Mouse (Mus musculus): ENCODE results near the gene Arhgap9. TPM values are rescaled to one million over a fixed set of nuclear protein-coding genes. Genes with fewer than 3 reads are reported as not detected.

Arhgap9 gene
- polyA plus RNA-seq, 1 experiment from 2014 or later, result 2.6 TPM

DNA sequence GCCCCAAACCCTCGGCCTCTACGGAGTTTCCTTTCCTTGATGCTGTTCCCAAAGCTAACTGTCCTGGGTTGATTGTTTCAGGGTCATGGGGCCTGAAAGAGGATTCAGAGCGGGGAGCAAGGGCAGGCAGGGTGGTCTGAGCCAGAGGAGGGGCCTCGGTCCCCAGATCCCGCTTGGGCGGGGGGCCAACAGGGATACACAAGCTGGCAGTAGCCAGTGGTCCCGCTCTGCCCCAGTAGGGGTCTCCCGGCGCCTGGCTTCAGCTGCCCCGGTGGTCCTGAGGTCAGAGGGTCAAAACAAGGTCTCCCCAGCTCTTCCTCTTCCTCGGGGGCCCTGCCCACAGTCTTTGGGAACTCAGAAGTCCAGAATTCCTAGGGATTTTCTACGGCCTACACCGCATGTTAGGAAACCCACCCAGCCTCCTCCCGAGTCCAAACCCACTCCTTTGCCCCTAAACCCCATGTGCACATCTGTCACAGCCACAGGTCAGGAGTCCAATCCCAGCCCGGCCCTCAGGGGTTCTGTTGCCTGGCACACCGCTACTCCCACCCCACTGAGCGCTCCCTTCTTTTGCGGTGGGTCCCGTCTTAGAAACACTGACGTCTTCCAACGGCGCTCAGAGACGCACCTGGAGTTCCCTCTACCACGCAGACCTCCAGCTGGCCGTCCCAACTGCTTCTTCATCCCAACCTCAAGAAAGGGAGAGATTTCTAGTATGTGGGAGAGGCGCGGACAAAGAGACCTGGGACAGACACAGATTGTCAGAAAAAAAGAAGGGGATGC, 19.0 kb downstream of the Arhgap9 start:
- Histone ChIP-seq H3K27ac (peak overlapping the region; percentile 95), H3K4me2 (replicated peaks) (peak overlapping the region; percentile 90), H3K9me3 (no peaks in the 10 kb centered on the region), H3K27me3 (no peaks in the 10 kb centered on the region; the same call in 1 of the 2 replicates), H3K4me1 (peaks cover 12% of the 10 kb centered on the region), H3K9ac (peak overlapping the region; percentile 59), H3K36me3 (peaks cover 22% of the 10 kb centered on the region), H3K4me3 (peak overlapping the region; percentile 52)
- under 1% methylated on average over 27 of the region's 27 CpGs for WGBS
- ATAC-seq (ENCODE audit: insufficient number of reproducible peaks, insufficient read depth, low FRiP score, low TSS enrichment), result no peak

DNA sequence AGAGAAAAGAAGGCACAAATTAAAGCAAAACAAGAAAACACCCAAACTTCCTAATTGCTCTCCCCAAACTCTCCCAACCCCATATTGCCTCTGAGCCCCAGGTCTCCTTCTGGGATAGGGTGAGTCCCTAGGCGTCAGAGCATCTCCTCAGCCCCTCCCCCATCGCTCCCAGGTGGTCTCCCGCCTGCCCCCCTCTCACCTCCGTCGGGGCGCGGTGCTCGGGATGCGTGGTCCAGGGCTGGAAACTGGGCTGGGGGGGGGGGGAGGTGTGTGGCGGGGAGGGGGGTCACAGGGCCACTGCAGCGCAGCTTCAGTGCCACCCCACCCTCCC, 19.6 kb downstream of the Arhgap9 start:
- ATAC-seq (ENCODE audit: insufficient number of reproducible peaks, insufficient read depth, low FRiP score, low TSS enrichment), result no peak
- H3K4me2 ChIP-seq (replicated peaks), result peak overlapping the region; percentile 90
- peak overlapping the region; percentile 59 for H3K9ac ChIP-seq
- no peaks in the 10 kb centered on the region; the same call in 1 of the 2 replicates for H3K27me3 ChIP-seq
- peaks cover 12% of the 10 kb centered on the region for H3K4me1 ChIP-seq
- no peaks in the 10 kb centered on the region for H3K9me3 ChIP-seq
- peak overlapping the region; percentile 95 for H3K27ac ChIP-seq
- WGBS, result 0% methylated on average over 11 of the region's 11 CpGs
- peaks cover 16% of the 10 kb centered on the region; the same call in 1 of the 2 replicates for H3K36me3 ChIP-seq
- H3K4me3 ChIP-seq, result peak overlapping the region; percentile 52

DNA sequence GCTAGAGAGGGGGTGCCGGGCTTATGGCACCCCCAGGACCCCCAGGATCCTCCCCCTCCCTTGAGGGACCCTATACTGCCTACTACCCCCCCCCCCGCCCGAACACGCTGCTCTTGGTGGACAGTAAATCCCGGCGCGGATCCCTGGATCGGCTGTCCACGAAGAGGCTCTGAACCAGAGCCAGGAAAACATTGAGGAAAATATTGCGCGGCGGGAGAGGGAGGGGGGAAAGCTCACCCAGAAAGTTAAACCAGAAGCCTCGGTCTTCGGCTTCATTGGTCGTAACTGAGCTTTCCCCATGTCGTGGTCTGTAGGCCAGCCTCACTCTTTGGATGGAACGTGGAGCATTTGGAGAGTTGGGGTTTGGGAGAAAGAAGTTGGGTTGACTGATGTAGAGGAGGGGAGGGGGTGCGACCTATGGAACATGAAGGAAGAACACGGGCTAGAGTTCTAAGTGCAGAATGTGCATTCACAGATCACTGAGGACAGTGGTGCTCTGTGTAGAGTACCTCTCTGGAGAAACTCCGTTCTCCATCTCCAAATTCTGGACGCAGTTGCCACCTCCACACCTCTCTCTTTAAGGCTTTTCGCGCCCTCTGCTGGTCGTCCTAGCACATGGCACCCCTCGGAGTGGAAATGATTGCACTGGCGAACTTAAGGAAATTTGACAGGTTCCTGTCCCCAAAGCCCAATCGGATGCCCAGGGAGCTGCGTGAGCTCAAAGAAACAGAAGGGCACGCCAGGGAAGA, 20.3 kb downstream of the Arhgap9 start, which contains the start of gene Gli1:
Gene Gli1, minus strand, starts transcription at position 84 of the 749 bp plus-strand sequence.
- Histone ChIP-seq H3K27me3 (no peaks in the 10 kb centered on the region; the same call in 1 of the 2 replicates), H3K9ac (peak within 1 kb of the TSS; percentile 59), H3K9me3 (no peaks in the 10 kb centered on the region), H3K4me1 (peaks cover 12% of the 10 kb centered on the region), H3K27ac (peak within 1 kb of the TSS; percentile 95), H3K36me3 (peaks cover 9% of the 10 kb centered on the region; the same call in 1 of the 2 replicates), H3K4me2 (replicated peaks) (peak within 1 kb of the TSS; percentile 90), H3K4me3 (peak within 1 kb of the TSS; percentile 52)
- under 1% methylated on average over 29 of the region's 29 CpGs for WGBS
- ATAC-seq (ENCODE audit: insufficient number of reproducible peaks, insufficient read depth, low FRiP score, low TSS enrichment), result peak; percentile 42; the same call in 1 of the 2 replicates

DNA sequence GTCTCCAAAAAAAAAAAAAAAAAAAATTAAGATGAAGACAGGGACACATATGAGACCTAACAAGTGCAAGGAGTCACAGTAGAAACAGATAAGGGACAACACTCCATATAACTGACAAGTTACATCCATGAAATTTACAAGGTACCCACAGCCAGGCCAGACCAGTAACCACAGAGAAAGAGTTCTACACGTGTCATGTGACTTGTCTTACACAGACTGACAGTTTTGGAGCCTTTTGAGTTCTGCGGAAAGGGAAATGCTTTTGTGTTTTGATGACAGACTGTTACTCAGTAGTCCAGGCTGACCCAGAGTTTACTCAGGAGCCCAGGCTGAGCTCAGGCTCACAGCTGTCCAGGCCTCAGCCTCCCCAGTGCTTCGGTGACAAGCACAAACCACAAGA, 21.3 kb downstream of the Arhgap9 start:
- Histone ChIP-seq H3K4me2 (replicated peaks) (no peak overlapping the region), H3K4me1 (peaks cover 12% of the 10 kb centered on the region), H3K36me3 (no peaks in the 10 kb centered on the region), H3K4me3 (no peak overlapping the region), H3K9ac (no peak overlapping the region), H3K9me3 (no peaks in the 10 kb centered on the region), H3K27me3 (no peaks in the 10 kb centered on the region), H3K27ac (no peak overlapping the region)
- WGBS, result 68% methylated on average over 3 of the region's 3 CpGs
- no peak for ATAC-seq (ENCODE audit: insufficient number of reproducible peaks, insufficient read depth, low FRiP score, low TSS enrichment)

DNA sequence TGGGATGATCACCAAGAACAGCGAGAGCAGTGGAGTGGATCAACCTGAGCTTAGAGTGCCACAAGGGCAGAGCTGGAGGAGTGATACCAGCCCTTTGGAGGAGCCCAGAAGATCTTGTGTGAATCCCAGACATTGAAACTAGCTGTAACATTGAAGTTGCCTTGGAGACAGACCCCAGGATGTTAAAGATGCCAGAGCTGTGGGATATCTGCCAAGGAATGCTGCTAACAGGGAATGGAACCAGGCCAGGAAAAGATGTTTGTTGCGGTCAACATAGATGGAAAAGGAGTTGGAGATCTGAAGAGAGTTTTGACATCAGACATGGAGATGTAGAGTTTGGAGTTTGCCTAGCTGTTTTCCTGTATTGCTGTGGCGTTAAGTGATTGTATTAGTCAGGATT, 24.4 kb downstream of the Arhgap9 start:
- ATAC-seq (ENCODE audit: insufficient number of reproducible peaks, insufficient read depth, low FRiP score, low TSS enrichment), result no peak
- Histone ChIP-seq H3K4me2 (replicated peaks) (no peak overlapping the region), H3K4me1 (peaks cover 6% of the 10 kb centered on the region), H3K27me3 (0 out of 2 replicates have a peak, but pooled peaks cover 6% of the 10 kb centered on the region), H3K4me3 (no peak overlapping the region), H3K9ac (no peak overlapping the region), H3K36me3 (no peaks in the 10 kb centered on the region), H3K9me3 (no peaks in the 10 kb centered on the region), H3K27ac (no peak overlapping the region)
- 92% methylated on average over 3 of the region's 3 CpGs for WGBS

DNA sequence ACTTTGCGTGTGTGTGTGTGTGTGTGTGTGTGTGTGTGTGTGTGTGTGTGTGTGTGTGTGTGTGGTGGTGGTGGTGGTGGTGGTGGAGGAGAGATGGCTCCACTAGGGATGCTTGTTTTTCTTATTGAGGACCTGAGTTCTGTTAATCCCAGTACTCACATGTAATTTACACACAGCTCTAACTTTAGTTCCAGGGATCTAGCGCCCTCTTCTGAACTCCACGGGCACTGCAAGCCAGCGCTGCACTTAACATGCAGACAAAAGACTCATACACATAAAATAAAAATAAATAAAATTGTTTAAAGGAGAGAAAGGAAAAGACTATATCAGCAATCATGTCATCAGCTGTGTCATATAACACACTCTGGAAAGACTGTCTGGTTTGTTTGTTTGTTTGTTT, 27.2 kb downstream of the Arhgap9 start:
- Histone ChIP-seq H3K9me3 (no peaks in the 10 kb centered on the region), H3K4me1 (no peaks in the 10 kb centered on the region), H3K36me3 (no peaks in the 10 kb centered on the region), H3K4me3 (no peak overlapping the region), H3K27me3 (0 out of 2 replicates have a peak, but pooled peaks cover 8% of the 10 kb centered on the region), H3K27ac (no peak overlapping the region), H3K9ac (no peak overlapping the region), H3K4me2 (replicated peaks) (no peak overlapping the region)
- ATAC-seq (ENCODE audit: insufficient number of reproducible peaks, insufficient read depth, low FRiP score, low TSS enrichment), result no peak
- WGBS, result 65% methylated on average over 4 of the region's 4 CpGs

DNA sequence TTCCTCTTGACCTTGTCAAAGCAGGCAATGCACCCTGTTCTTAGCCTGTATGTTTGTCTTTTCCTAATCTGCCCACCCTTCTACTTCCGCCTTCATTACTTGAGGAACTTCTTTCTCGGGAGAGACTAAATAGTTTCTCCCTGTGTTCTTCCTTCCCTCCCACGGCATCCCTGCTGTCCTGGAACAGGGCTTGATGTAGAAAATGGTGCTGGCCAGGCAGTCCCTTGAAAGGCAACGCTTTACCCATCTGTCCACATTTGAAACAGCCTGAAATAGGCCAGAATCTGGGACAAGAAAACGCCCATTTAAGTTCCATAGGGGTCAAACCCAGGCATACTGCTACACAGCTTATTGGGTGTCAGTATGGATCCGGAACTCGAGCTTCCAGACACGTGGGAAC, 28.0 kb downstream of the Arhgap9 start:
- no peak for ATAC-seq (ENCODE audit: insufficient number of reproducible peaks, insufficient read depth, low FRiP score, low TSS enrichment)
- WGBS, result 74% methylated on average over 8 of the region's 8 CpGs
- H3K4me1 ChIP-seq, result no peaks in the 10 kb centered on the region
- H3K9me3 ChIP-seq, result no peaks in the 10 kb centered on the region
- H3K36me3 ChIP-seq, result no peaks in the 10 kb centered on the region
- H3K4me3 ChIP-seq, result no peak overlapping the region
- no peak overlapping the region for H3K4me2 ChIP-seq (replicated peaks)
- H3K27ac ChIP-seq, result no peak overlapping the region
- no peak overlapping the region for H3K9ac ChIP-seq
- 0 out of 2 replicates have a peak, but pooled peaks cover 8% of the 10 kb centered on the region for H3K27me3 ChIP-seq

DNA sequence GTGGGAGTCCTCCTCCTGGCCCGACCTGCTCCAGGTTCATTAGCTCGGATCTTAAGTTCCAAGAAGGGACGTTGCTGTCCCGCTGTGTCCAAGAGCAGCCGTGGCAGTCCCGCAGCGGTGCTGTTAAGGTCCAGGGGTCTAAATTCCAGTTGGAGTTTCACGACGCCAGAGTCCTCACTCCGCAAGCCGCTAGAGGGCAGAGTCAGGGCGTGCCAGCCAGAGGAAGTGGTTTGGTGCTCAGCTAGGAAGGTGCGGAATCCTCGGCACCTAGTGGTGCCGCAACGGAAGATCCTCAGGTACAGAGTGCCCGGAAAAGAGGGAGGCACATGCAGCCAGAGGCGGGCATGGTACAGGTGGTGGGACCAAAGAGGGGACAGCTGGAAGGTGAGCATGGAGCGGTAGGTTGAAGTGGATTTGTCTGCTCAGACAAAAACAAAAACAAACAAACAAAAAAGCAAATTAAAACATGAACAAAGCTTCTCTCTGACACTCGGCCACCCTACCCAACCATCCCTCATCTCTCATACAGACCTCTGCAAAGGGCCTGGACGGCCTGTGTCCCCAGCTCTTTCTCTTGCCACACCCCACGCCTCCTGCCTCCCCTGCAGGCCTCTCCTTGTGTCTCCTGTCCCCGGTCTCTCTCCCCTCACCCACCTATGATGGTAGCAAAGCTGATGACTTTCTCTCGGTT, 29.0 kb downstream of the Arhgap9 start:
- ATAC-seq (ENCODE audit: insufficient number of reproducible peaks, insufficient read depth, low FRiP score, low TSS enrichment), result peak; percentile 65
- WGBS, result 12% methylated on average over 24 of the region's 24 CpGs
- Histone ChIP-seq H3K36me3 (no peaks in the 10 kb centered on the region), H3K4me2 (replicated peaks) (peak overlapping the region; percentile 52), H3K27ac (no peak overlapping the region), H3K9ac (peak overlapping the region; percentile 29; the same call in 1 of the 2 replicates), H3K27me3 (0 out of 2 replicates have a peak, but pooled peaks cover 8% of the 10 kb centered on the region), H3K4me3 (peak overlapping the region; percentile 23; the same call in 1 of the 2 replicates), H3K9me3 (no peaks in the 10 kb centered on the region), H3K4me1 (no peaks in the 10 kb centered on the region)

DNA sequence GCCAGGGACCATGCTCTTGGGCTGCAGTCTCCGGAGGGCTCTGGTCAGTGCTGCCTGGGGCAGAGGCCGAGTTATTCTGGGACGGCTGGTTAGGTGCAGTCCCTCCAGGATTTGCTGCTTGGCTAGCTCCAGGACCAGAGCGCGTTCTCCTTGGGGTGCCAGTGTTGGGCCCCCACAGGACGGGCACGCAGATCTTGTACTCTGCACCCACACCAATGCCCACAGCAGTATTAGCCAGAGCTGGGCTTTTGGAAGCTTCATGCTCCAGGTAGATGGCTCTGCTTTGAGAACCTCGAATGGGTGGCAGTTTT, 29.5 kb downstream of the Arhgap9 start:
- no peak overlapping the region for H3K4me3 ChIP-seq

DNA sequence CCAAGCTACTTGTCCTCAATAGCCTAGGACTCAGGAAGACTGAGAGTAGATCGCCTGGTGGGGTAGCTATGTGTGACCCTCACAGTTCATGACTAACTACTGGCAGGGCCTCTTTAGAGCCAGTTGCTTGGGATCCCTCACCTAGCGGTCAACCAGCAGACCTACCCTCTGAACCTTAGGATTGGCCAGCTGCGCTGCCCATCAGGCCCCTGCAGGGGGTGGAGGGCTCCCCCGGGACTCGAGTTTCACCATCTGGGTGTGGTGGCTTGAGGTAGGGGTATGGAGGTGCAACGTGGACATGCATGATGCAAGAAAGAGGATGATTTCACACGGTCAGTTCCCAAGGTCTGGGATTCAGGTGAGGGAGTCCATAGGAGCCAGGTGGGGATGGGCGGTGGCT, 30.0 kb downstream of the Arhgap9 start:
- 0 out of 2 replicates have a peak, but pooled peaks cover 8% of the 10 kb centered on the region for H3K27me3 ChIP-seq
- H3K9ac ChIP-seq, result no peak overlapping the region
- no peaks in the 10 kb centered on the region for H3K9me3 ChIP-seq
- no peak for ATAC-seq (ENCODE audit: insufficient number of reproducible peaks, insufficient read depth, low FRiP score, low TSS enrichment)
- WGBS, result 72% methylated on average over 8 of the region's 8 CpGs
- no peak overlapping the region for H3K4me2 ChIP-seq (replicated peaks)
- H3K36me3 ChIP-seq, result no peaks in the 10 kb centered on the region
- H3K4me1 ChIP-seq, result no peaks in the 10 kb centered on the region
- no peak overlapping the region for H3K4me3 ChIP-seq
- no peak overlapping the region for H3K27ac ChIP-seq

More for the DNA sequence above, 29.5 kb downstream of the Arhgap9 start:
- Histone ChIP-seq H3K27me3 (0 out of 2 replicates have a peak, but pooled peaks cover 8% of the 10 kb centered on the region), H3K4me1 (no peaks in the 10 kb centered on the region), H3K4me2 (replicated peaks) (peak overlapping the region; percentile 52), H3K27ac (no peak overlapping the region), H3K9ac (peak overlapping the region; percentile 29; the same call in 1 of the 2 replicates), H3K9me3 (no peaks in the 10 kb centered on the region), H3K36me3 (no peaks in the 10 kb centered on the region)
- 84% methylated on average over 8 of the region's 8 CpGs for WGBS
- no peak for ATAC-seq (ENCODE audit: insufficient number of reproducible peaks, insufficient read depth, low FRiP score, low TSS enrichment)

DNA sequence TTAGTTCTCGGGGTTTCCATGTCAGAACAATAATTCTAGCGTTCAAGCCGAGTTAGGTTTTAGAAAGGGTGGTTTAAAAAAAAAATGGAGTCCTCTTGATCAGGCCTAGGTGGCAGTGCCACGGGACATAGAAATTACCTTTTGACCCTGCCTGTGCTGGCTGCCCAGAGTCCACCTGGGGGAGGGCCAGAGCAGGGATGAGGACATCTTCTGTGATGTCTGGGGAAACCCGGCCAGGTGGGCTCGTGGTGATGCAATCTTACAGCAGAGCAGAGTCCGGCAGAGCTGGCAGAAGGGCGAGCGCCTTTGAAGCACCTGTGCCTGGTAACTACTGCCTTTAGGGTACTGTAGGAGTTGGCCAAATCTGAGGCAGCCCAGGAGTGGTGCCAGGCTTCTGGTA, 30.4 kb downstream of the Arhgap9 start:
- no peak for ATAC-seq (ENCODE audit: insufficient number of reproducible peaks, insufficient read depth, low FRiP score, low TSS enrichment)
- Histone ChIP-seq H3K4me1 (no peaks in the 10 kb centered on the region), H3K4me2 (replicated peaks) (no peak overlapping the region), H3K36me3 (no peaks in the 10 kb centered on the region), H3K27ac (no peak overlapping the region), H3K9me3 (no peaks in the 10 kb centered on the region), H3K9ac (no peak overlapping the region), H3K27me3 (0 out of 2 replicates have a peak, but pooled peaks cover 8% of the 10 kb centered on the region), H3K4me3 (no peak overlapping the region)
- 86% methylated on average over 9 of the region's 9 CpGs for WGBS
